Mouse (Mus musculus) ES-Bruce4 (cell line): ENCODE results near the gene Morn3.

ENCODE experiments used
- CTCF ChIP-seq: IDR thresholded peaks from one replicate; pipeline ENCODE4 v1.8.1; 2011; ENCODE audit warnings: low read depth, low read length
- POLR2A ChIP-seq: IDR thresholded peaks from one replicate; pipeline ENCODE4 v1.8.1; 2011; ENCODE audit warnings: low read length; ENCODE audit not compliant: insufficient read depth

- TF ChIP-seq POLR2A = no peak
- TF ChIP-seq CTCF = no peak
Observed at GRCm38 (mm10) chr5:123019336-123020016, 27.3 kb downstream of the Morn3 start.
